In genomic region chr7:81847010-81847409, GRCm38 (mm10) we compare ENCODE assay signal across 32 mouse cellular contexts. TPM values are rescaled to one million over a fixed set of nuclear protein-coding genes. Genes with fewer than 3 reads are reported as not detected.
DNase-seq lines count a peak whose midpoint lies in the region; ATAC-seq lines count a peak whose summit lies in the region.
"Had no signal": no experiment of that assay in that cellular context is flagged by ENCODE, and none has a peak within 500 bp of the region (broad histone marks: within the 10 kb centered on the region; RNA-seq: fewer than 3 reads in every experiment).

No protein-coding gene starts in this region.

- intact Hi-C loops in heart, postnatal 36 days (cut with DNase I): no loop called here

- no peak overlapping the region for H3K4me3 ChIP-seq in forebrain, embryonic 10.5 days
- no peak overlapping the region for H3K4me3 ChIP-seq in forebrain, embryonic 13.5 days
- H3K4me3 ChIP-seq in heart, embryonic 10.5 days: no peak overlapping the region
- H3K4me3 ChIP-seq in neural tube, embryonic 13.5 days: no peak overlapping the region
- no peak overlapping the region for H3K4me3 ChIP-seq in embryonic facial prominence, embryonic 14.5 days (ENCODE audit: low read depth, low read length)
- H3K4me3 ChIP-seq: embryonic facial prominence, embryonic 13.5 days; hindbrain, embryonic 12.5 days; intestine, embryonic 15.5 days; limb, embryonic 10.5 days; liver, embryonic 15.5 days; lung, embryonic 15.5 days had no signal

- WGBS in forebrain, embryonic 10.5 days: 40% methylated on average over 8 of the region's 8 CpGs
- 37% methylated on average over 8 of the region's 8 CpGs for WGBS in forebrain, embryonic 13.5 days
- 43% methylated on average over 8 of the region's 8 CpGs for WGBS in heart, embryonic 10.5 days
- 44% methylated on average over 8 of the region's 8 CpGs for WGBS in neural tube, embryonic 13.5 days
- 23% methylated on average over 8 of the region's 8 CpGs for WGBS in embryonic facial prominence, embryonic 14.5 days

- H3K27ac ChIP-seq in forebrain, embryonic 10.5 days: 0 out of 2 replicates have a peak overlapping the region, but pooled peaks have one; percentile 11
- no peak overlapping the region for H3K27ac ChIP-seq in forebrain, embryonic 13.5 days
- H3K27ac ChIP-seq in heart, embryonic 10.5 days: no peak overlapping the region
- no peak overlapping the region for H3K27ac ChIP-seq in neural tube, embryonic 13.5 days (replicated peaks)
- no peak overlapping the region for H3K27ac ChIP-seq in embryonic facial prominence, embryonic 14.5 days (replicated peaks; ENCODE audit: low read depth, low read length)
- H3K27ac ChIP-seq: embryonic facial prominence, embryonic 13.5 days; hindbrain, embryonic 12.5 days; intestine, embryonic 15.5 days; limb, embryonic 10.5 days; liver, embryonic 15.5 days; lung, embryonic 15.5 days; stomach, postnatal 0 days had no signal

- H3K4me1 ChIP-seq in forebrain, embryonic 10.5 days: peaks cover 49% of the 10 kb centered on the region
- H3K4me1 ChIP-seq in forebrain, embryonic 13.5 days: peaks cover 19% of the 10 kb centered on the region
- peaks cover 19% of the 10 kb centered on the region for H3K4me1 ChIP-seq in heart, embryonic 10.5 days
- peaks cover 8% of the 10 kb centered on the region for H3K4me1 ChIP-seq in neural tube, embryonic 13.5 days (replicated peaks)
- peaks cover 3% of the 10 kb centered on the region; the same call in 1 of the 2 replicates for H3K4me1 ChIP-seq in embryonic facial prominence, embryonic 14.5 days (ENCODE audit: control insufficient read depth, insufficient read depth, low read length)
- H3K4me1 ChIP-seq: hindbrain, embryonic 12.5 days; intestine, embryonic 15.5 days; lung, embryonic 15.5 days had no signal

- ATAC-seq in forebrain, embryonic 13.5 days: no peak
- peak; percentile 79; the same call in 1 of the 2 replicates for ATAC-seq in neural tube, embryonic 13.5 days (ENCODE audit: low read depth)
- peak; percentile 68 for ATAC-seq in embryonic facial prominence, embryonic 14.5 days (ENCODE audit: low read depth)
- no peak for ATAC-seq in granulocyte monocyte progenitor cell, adult 5-6 weeks (replicated peaks; ENCODE audit: poor library complexity, severe bottlenecking)
- ATAC-seq: intestine, embryonic 15.5 days; midbrain, embryonic 16.5 days; Patski had no signal

- H3K9ac ChIP-seq in forebrain, embryonic 13.5 days: no peak overlapping the region
- no peak overlapping the region for H3K9ac ChIP-seq in neural tube, embryonic 13.5 days
- no peak overlapping the region for H3K9ac ChIP-seq in embryonic facial prominence, embryonic 14.5 days (ENCODE audit: low read depth, low read length)
- H3K9ac ChIP-seq: embryonic facial prominence, embryonic 13.5 days; hindbrain, embryonic 12.5 days; intestine, embryonic 15.5 days; liver, embryonic 15.5 days; lung, embryonic 15.5 days had no signal

- no peaks in the 10 kb centered on the region for H3K27me3 ChIP-seq in forebrain, embryonic 10.5 days (ENCODE audit: poor library complexity, severe bottlenecking)
- H3K27me3 ChIP-seq in forebrain, embryonic 13.5 days: no peaks in the 10 kb centered on the region
- no peaks in the 10 kb centered on the region for H3K27me3 ChIP-seq in heart, embryonic 10.5 days (ENCODE audit: insufficient read depth, poor library complexity, severe bottlenecking)
- H3K27me3 ChIP-seq in neural tube, embryonic 13.5 days: no peaks in the 10 kb centered on the region
- H3K27me3 ChIP-seq in embryonic facial prominence, embryonic 14.5 days (replicated peaks; ENCODE audit: control insufficient read depth, insufficient read depth, low read length): no peaks in the 10 kb centered on the region
- H3K27me3 ChIP-seq: embryonic facial prominence, embryonic 13.5 days; hindbrain, embryonic 12.5 days; intestine, embryonic 15.5 days; lung, embryonic 15.5 days; Patski had no signal

- H3K4me2 ChIP-seq in forebrain, embryonic 13.5 days: no peak overlapping the region
- H3K4me2 ChIP-seq in neural tube, embryonic 13.5 days: no peak overlapping the region
- H3K4me2 ChIP-seq in embryonic facial prominence, embryonic 14.5 days (ENCODE audit: low read depth, low read length): no peak overlapping the region
- H3K4me2 ChIP-seq: embryonic facial prominence, embryonic 13.5 days; hindbrain, embryonic 12.5 days; intestine, embryonic 15.5 days; liver, embryonic 15.5 days; lung, embryonic 15.5 days had no signal

- no peaks in the 10 kb centered on the region for H3K36me3 ChIP-seq in forebrain, embryonic 10.5 days (replicated peaks)
- H3K36me3 ChIP-seq in forebrain, embryonic 13.5 days (ENCODE audit: poor library complexity, severe bottlenecking): no peaks in the 10 kb centered on the region
- no peaks in the 10 kb centered on the region for H3K36me3 ChIP-seq in heart, embryonic 10.5 days
- no peaks in the 10 kb centered on the region for H3K36me3 ChIP-seq in neural tube, embryonic 13.5 days
- H3K36me3 ChIP-seq in embryonic facial prominence, embryonic 14.5 days (ENCODE audit: control insufficient read depth, insufficient read depth, low read length): no peaks in the 10 kb centered on the region
- H3K36me3 ChIP-seq: embryonic facial prominence, embryonic 13.5 days; hindbrain, embryonic 12.5 days; intestine, embryonic 15.5 days; limb, embryonic 10.5 days; liver, embryonic 15.5 days; lung, embryonic 15.5 days had no signal

- H3K9me3 ChIP-seq in forebrain, embryonic 10.5 days: no peaks in the 10 kb centered on the region
- H3K9me3 ChIP-seq in forebrain, embryonic 13.5 days (replicated peaks): no peaks in the 10 kb centered on the region
- no peaks in the 10 kb centered on the region for H3K9me3 ChIP-seq in heart, embryonic 10.5 days
- H3K9me3 ChIP-seq in neural tube, embryonic 13.5 days: no peaks in the 10 kb centered on the region
- no peaks in the 10 kb centered on the region for H3K9me3 ChIP-seq in embryonic facial prominence, embryonic 14.5 days (ENCODE audit: control insufficient read depth, low read length)
- H3K9me3 ChIP-seq: embryonic facial prominence, embryonic 13.5 days; hindbrain, embryonic 12.5 days; intestine, embryonic 15.5 days; limb, embryonic 10.5 days; liver, embryonic 15.5 days; lung, embryonic 15.5 days had no signal

- peak; percentile 16 for DNase-seq in forebrain, embryonic 10.5 days (ENCODE audit: extremely low spot score, low spot score)
- peak; percentile 66 for DNase-seq in heart, embryonic 10.5 days (ENCODE audit: low spot score)
- no peak for DNase-seq in heart, postnatal 36 days
- no peak for DNase-seq in neural tube, embryonic 10.5 days (ENCODE audit: extremely low spot score, low spot score)
- DNase-seq in embryonic facial prominence, embryonic 14.5 days (ENCODE audit: low spot score): no peak
- DNase-seq: cerebellum, adult 8-10 months; gastrocnemius, postnatal 14 days; kidney, adult 8-10 months; kidney, postnatal 10 days; liver; lung, postnatal 4 days; right cerebral cortex, postnatal 14 days; thymus, adult 2 months; thymus, postnatal 4 days had no signal

RNA-seq across cellular contexts. Expression of gene Gm10160, which starts 8.6 kb away (rescaled TPM):
- not detected in 2 replicates for polyA plus RNA-seq in forebrain, embryonic 10.5 days (2016; fragmentation: Nextera tagmentation; extraction: Ambion mirVana)
- polyA plus RNA-seq in forebrain, embryonic 13.5 days (2015; fragmentation: Nextera tagmentation; extraction: Ambion mirVana): not detected in 2 replicates
- not detected in 2 replicates for polyA plus RNA-seq in heart, embryonic 10.5 days (2016; fragmentation: Nextera tagmentation; extraction: Ambion mirVana)
- not detected for total RNA-seq in heart, postnatal 36 days (2021)
- polyA plus RNA-seq in neural tube, embryonic 13.5 days (2015; fragmentation: Nextera tagmentation; extraction: Ambion mirVana): not detected in 2 replicates
- not detected in 2 replicates for polyA plus RNA-seq in embryonic facial prominence, embryonic 14.5 days (2014; fragmentation: Nextera tagmentation; extraction: Ambion mirVana)
- not detected in 2 replicates for total RNA-seq in granulocyte monocyte progenitor cell, adult 5-6 weeks (2014; fragmentation: Nextera tagmentation)
- not detected in 2 replicates for total RNA-seq in granulocyte monocyte progenitor cell, adult 5-6 weeks (2017)
- total RNA-seq: adrenal gland, adult 18-20 months; ES-E14; gastrocnemius, postnatal 14 days; heart, adult 8-10 months; layer of hippocampus, postnatal 25 days; neutrophil, adult 5-6 weeks had no signal
- polyA plus RNA-seq: embryonic facial prominence, embryonic 13.5 days; heart, embryonic 16.5 days; hindbrain, embryonic 12.5 days; intestine, embryonic 15.5 days; limb, embryonic 10.5 days; liver, embryonic 15.5 days; lung, embryonic 15.5 days; midbrain, embryonic 16.5 days; Patski; stomach, postnatal 0 days; thymus, adult 2 months had no signal

RNA-seq across cellular contexts. Expression of gene Tm6sf1, which starts 11.8 kb away (rescaled TPM):
- polyA plus RNA-seq in forebrain, embryonic 10.5 days (2016; fragmentation: Nextera tagmentation; extraction: Ambion mirVana): 11.2 and 11.7 TPM in 2 replicates
- polyA plus RNA-seq in forebrain, embryonic 13.5 days (2015; fragmentation: Nextera tagmentation; extraction: Ambion mirVana): 7.2 and 8.8 TPM in 2 replicates
- 25.7 and 33.4 TPM in 2 replicates for polyA plus RNA-seq in heart, embryonic 10.5 days (2016; fragmentation: Nextera tagmentation; extraction: Ambion mirVana)
- 10 to 100 TPM in 1 of 2 experiments, 1 to 10 TPM in 1; 9.1 to 14.4 TPM for total RNA-seq in heart, postnatal 36 days (2021)
- 13.4 TPM in 2 replicates for polyA plus RNA-seq in neural tube, embryonic 13.5 days (2015; fragmentation: Nextera tagmentation; extraction: Ambion mirVana)
- polyA plus RNA-seq in embryonic facial prominence, embryonic 14.5 days (2014; fragmentation: Nextera tagmentation; extraction: Ambion mirVana): 34.7 and 50.6 TPM in 2 replicates
- 177 and 196 TPM in 2 replicates for total RNA-seq in granulocyte monocyte progenitor cell, adult 5-6 weeks (2014; fragmentation: Nextera tagmentation)
- 132 and 194 TPM in 2 replicates for total RNA-seq in granulocyte monocyte progenitor cell, adult 5-6 weeks (2017)

RNA-seq across cellular contexts. Expression of gene Btbd1, which starts 17.8 kb away (rescaled TPM):
- polyA plus RNA-seq in forebrain, embryonic 10.5 days (2016; fragmentation: Nextera tagmentation; extraction: Ambion mirVana): 56.6 and 60.7 TPM in 2 replicates
- polyA plus RNA-seq in forebrain, embryonic 13.5 days (2015; fragmentation: Nextera tagmentation; extraction: Ambion mirVana): 86.0 and 86.9 TPM in 2 replicates
- 75.2 and 81.1 TPM in 2 replicates for polyA plus RNA-seq in heart, embryonic 10.5 days (2016; fragmentation: Nextera tagmentation; extraction: Ambion mirVana)
- 100 to 1,000 TPM; 135 to 137 TPM for total RNA-seq in heart, postnatal 36 days (2021)
- 97.1 and 102 TPM in 2 replicates for polyA plus RNA-seq in neural tube, embryonic 13.5 days (2015; fragmentation: Nextera tagmentation; extraction: Ambion mirVana)
- polyA plus RNA-seq in embryonic facial prominence, embryonic 14.5 days (2014; fragmentation: Nextera tagmentation; extraction: Ambion mirVana): 100 and 109 TPM in 2 replicates
- 37.4 and 79.2 TPM in 2 replicates for total RNA-seq in granulocyte monocyte progenitor cell, adult 5-6 weeks (2014; fragmentation: Nextera tagmentation)
- 87.9 and 103 TPM in 2 replicates for total RNA-seq in granulocyte monocyte progenitor cell, adult 5-6 weeks (2017)

RNA-seq across cellular contexts. Expression of gene 3110040N11Rik, which starts 57.7 kb away (rescaled TPM):
- polyA plus RNA-seq in forebrain, embryonic 10.5 days (2016; fragmentation: Nextera tagmentation; extraction: Ambion mirVana): 38.3 and 40.9 TPM in 2 replicates
- 47.8 and 49.8 TPM in 2 replicates for polyA plus RNA-seq in forebrain, embryonic 13.5 days (2015; fragmentation: Nextera tagmentation; extraction: Ambion mirVana)
- 47.5 and 50.6 TPM in 2 replicates for polyA plus RNA-seq in heart, embryonic 10.5 days (2016; fragmentation: Nextera tagmentation; extraction: Ambion mirVana)
- total RNA-seq in heart, postnatal 36 days (2021): 10 to 100 TPM; 25.9 to 26.2 TPM
- 47.7 and 54.4 TPM in 2 replicates for polyA plus RNA-seq in neural tube, embryonic 13.5 days (2015; fragmentation: Nextera tagmentation; extraction: Ambion mirVana)
- polyA plus RNA-seq in embryonic facial prominence, embryonic 14.5 days (2014; fragmentation: Nextera tagmentation; extraction: Ambion mirVana): 51.3 and 53.7 TPM in 2 replicates
- 20.0 and 28.1 TPM in 2 replicates for total RNA-seq in granulocyte monocyte progenitor cell, adult 5-6 weeks (2014; fragmentation: Nextera tagmentation)
- 69.5 and 80.4 TPM in 2 replicates for total RNA-seq in granulocyte monocyte progenitor cell, adult 5-6 weeks (2017)

Comparison
In these comparisons a context has a peak if more than half of its experiments do, and no peak if none do; other contexts are left out.
1. DNase-seq: peak in forebrain, embryonic 10.5 days (single experiment) and heart, embryonic 10.5 days (single experiment); none in heart, postnatal 36 days (0 of 2), neural tube, embryonic 10.5 days (single experiment) and embryonic facial prominence, embryonic 14.5 days (single experiment).
2. ATAC-seq: peak in neural tube, embryonic 13.5 days (single experiment) and embryonic facial prominence, embryonic 14.5 days (single experiment); none in forebrain, embryonic 13.5 days (single experiment) and granulocyte monocyte progenitor cell, adult 5-6 weeks (single experiment).